Mouse (Mus musculus): ENCODE measurements around the gene Tti1. TPM values are rescaled to one million over a fixed set of nuclear protein-coding genes. Genes with fewer than 3 reads are reported as not detected.

The Tti1 gene
- polyA plus RNA-seq, 2 experiments, result 11.1 to 11.3 TPM

- DNase-seq (ENCODE audit: low read depth in 3 of 3, low spot score in 3 of 3) (no peak), ATAC-seq (ENCODE audit: insufficient read depth) (no peak)
- Histone ChIP-seq H3K4me3 (ENCODE audit: insufficient read depth in 1 of 2, low read depth in 2 of 2, low read length in 2 of 2) (no peak overlapping the region), H3K36me3 (replicated peaks; ENCODE audit: control insufficient read depth, insufficient read depth, low read depth) (no peaks in the 10 kb centered on the region), H3K27ac (no peak overlapping the region), H3K9ac (replicated peaks) (no peak overlapping the region), H3K27me3 (ENCODE audit: control insufficient read depth, insufficient read depth, low read length) (no peaks in the 10 kb centered on the region), H3K4me2 (ENCODE audit: low read depth) (no peak overlapping the region), H3K4me1 (replicated peaks; ENCODE audit: control insufficient read depth in 2 of 2, insufficient read depth in 2 of 2, low read length in 1 of 2) (no peaks in the 10 kb centered on the region), H3K9me3 (ENCODE audit: control insufficient read depth, low read length) (no peaks in the 10 kb centered on the region)
- WGBS (ENCODE audit: insufficient replicate concordance), result 65% methylated on average over 6 of the region's 6 CpGs
- no peak for TF ChIP-seq CTCF (IDR thresholded peaks at IDR 0.05; ENCODE audit: low read depth)
- no peak for TF ChIP-seq EP300 (IDR thresholded peaks at IDR 0.05; ENCODE audit: low read depth)
These were observed 42.0 kb downstream of the Tti1 start for GRCm38 (mm10) chr2:157986235-157986634.

DNA sequence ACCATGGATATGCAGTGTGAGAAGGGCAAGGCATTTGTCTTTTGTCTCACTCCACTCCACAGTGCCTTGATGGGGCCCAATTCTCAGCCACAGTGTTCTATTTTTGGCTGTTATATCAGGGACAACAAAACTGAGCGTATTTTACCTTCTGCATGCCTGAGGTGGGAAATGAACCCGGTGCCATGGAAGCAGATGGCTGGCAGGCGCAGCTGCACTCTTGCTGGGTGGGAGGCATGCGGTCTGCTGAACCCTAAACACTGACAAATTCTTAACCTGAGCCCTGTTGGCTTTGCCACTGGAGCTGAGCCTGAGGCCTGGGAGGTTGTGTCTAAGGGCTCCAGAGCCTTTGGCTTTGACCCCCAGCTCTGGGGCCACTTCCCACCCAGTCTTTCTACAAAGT, 42.6 kb downstream of the Tti1 start:
- H3K4me1 ChIP-seq (replicated peaks; ENCODE audit: control insufficient read depth in 2 of 2, insufficient read depth in 2 of 2, low read length in 1 of 2), result no peaks in the 10 kb centered on the region
- no peak for DNase-seq (ENCODE audit: low read depth in 3 of 3, low spot score in 3 of 3)
- TF ChIP-seq EP300 (IDR thresholded peaks at IDR 0.05; ENCODE audit: low read depth), result no peak
- no peak for TF ChIP-seq CTCF (IDR thresholded peaks at IDR 0.05; ENCODE audit: low read depth)
- H3K4me3 ChIP-seq (ENCODE audit: insufficient read depth in 1 of 2, low read depth in 2 of 2, low read length in 2 of 2), result no peak overlapping the region
- no peaks in the 10 kb centered on the region for H3K36me3 ChIP-seq (replicated peaks; ENCODE audit: control insufficient read depth, insufficient read depth, low read depth)
- no peak overlapping the region for H3K9ac ChIP-seq (replicated peaks)
- H3K9me3 ChIP-seq (ENCODE audit: control insufficient read depth, low read length), result no peaks in the 10 kb centered on the region
- H3K27ac ChIP-seq, result no peak overlapping the region
- H3K4me2 ChIP-seq (ENCODE audit: low read depth), result no peak overlapping the region
- ATAC-seq (ENCODE audit: insufficient read depth), result no peak
- 73% methylated on average over 4 of the region's 4 CpGs for WGBS (ENCODE audit: insufficient replicate concordance)
- no peaks in the 10 kb centered on the region for H3K27me3 ChIP-seq (ENCODE audit: control insufficient read depth, insufficient read depth, low read length)

DNA sequence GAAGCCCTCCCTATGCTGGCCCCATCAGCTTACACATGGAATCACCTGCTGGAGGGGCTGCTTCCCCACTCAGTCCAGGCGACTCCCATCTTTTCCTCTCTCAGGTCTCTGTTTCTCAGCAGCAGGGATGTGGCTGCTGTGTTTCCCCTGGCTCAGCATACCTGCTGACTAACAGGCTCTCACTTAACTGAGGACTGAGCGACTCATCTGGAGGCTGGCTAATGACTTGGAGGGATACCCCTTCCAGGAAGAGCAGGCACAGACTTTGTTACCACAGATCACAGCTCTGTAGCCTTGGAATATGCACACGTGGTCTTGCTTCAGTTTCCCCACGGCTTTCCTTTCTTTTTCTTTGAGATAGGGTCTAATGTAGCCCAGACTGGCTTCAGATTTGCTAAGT, 45.0 kb downstream of the Tti1 start:
- no peak for TF ChIP-seq EP300 (IDR thresholded peaks at IDR 0.05; ENCODE audit: low read depth)
- no peak for TF ChIP-seq CTCF (IDR thresholded peaks at IDR 0.05; ENCODE audit: low read depth)
- DNase-seq (ENCODE audit: low read depth in 3 of 3, low spot score in 3 of 3) (no peak), ATAC-seq (ENCODE audit: insufficient read depth) (no peak)
- H3K4me3 ChIP-seq (ENCODE audit: insufficient read depth in 1 of 2, low read depth in 2 of 2, low read length in 2 of 2), result no peak overlapping the region
- WGBS (ENCODE audit: insufficient replicate concordance), result 69% methylated on average over 4 of the region's 4 CpGs
- H3K4me1 ChIP-seq (replicated peaks; ENCODE audit: control insufficient read depth in 2 of 2, insufficient read depth in 2 of 2, low read length in 1 of 2), result no peaks in the 10 kb centered on the region
- no peaks in the 10 kb centered on the region for H3K9me3 ChIP-seq (ENCODE audit: control insufficient read depth, low read length)
- H3K27ac ChIP-seq, result no peak overlapping the region
- H3K4me2 ChIP-seq (ENCODE audit: low read depth), result no peak overlapping the region
- H3K36me3 ChIP-seq (replicated peaks; ENCODE audit: control insufficient read depth, insufficient read depth, low read depth), result no peaks in the 10 kb centered on the region
- no peak overlapping the region for H3K9ac ChIP-seq (replicated peaks)
- H3K27me3 ChIP-seq (ENCODE audit: control insufficient read depth, insufficient read depth, low read length), result no peaks in the 10 kb centered on the region

DNA sequence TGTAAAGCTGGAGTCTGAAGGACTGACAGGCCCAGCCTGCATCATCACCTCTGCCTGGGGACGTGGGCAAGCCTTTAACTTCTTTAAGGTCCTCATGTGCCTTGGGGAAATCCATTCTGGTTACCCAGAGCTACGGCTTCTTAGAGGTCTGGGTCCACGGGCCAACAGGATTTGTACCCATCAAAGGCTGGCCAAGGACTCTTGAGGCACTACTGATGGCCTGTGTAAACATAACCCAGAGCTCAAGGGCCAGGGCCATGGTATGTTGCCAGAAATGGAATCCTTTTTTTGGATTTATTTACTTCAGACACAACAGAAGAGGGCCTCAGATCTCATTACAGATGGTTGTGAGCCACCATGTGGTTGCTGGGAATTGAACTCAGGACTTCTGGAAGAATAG, 45.5 kb downstream of the Tti1 start:
- Histone ChIP-seq H3K4me3 (ENCODE audit: insufficient read depth in 1 of 2, low read depth in 2 of 2, low read length in 2 of 2) (no peak overlapping the region), H3K4me2 (ENCODE audit: low read depth) (no peak overlapping the region), H3K36me3 (replicated peaks; ENCODE audit: control insufficient read depth, insufficient read depth, low read depth) (no peaks in the 10 kb centered on the region), H3K9ac (replicated peaks) (no peak overlapping the region), H3K4me1 (replicated peaks; ENCODE audit: control insufficient read depth in 2 of 2, insufficient read depth in 2 of 2, low read length in 1 of 2) (no peaks in the 10 kb centered on the region), H3K27me3 (ENCODE audit: control insufficient read depth, insufficient read depth, low read length) (no peaks in the 10 kb centered on the region), H3K27ac (no peak overlapping the region), H3K9me3 (ENCODE audit: control insufficient read depth, low read length) (no peaks in the 10 kb centered on the region)
- no peak for ATAC-seq (ENCODE audit: insufficient read depth)
- 69% methylated on average over 3 of the region's 3 CpGs for WGBS (ENCODE audit: insufficient replicate concordance)
- no peak for DNase-seq (ENCODE audit: low read depth in 3 of 3, low spot score in 3 of 3)
- TF ChIP-seq EP300 (IDR thresholded peaks at IDR 0.05; ENCODE audit: low read depth) (no peak), CTCF (IDR thresholded peaks at IDR 0.05; ENCODE audit: low read depth) (no peak)

DNA sequence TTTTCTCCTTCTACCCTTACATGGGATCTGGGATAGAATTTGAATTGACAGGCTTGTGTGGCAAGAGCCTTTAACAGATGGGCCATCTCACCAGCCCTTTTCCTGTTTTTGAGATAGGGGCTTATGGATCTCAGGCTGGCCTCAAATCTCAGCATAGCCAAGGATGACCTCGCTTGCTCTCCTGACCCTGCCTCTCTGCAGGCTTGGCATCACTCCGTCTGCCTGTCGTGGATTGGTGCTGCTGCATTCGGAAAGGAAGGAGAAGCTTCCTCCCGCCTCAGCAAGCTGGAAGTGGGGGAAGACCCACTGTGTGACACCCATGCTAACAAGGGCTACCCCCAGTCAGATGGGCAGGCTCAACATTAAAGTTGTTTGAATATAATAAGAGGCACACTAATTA, 49.0 kb downstream of the Tti1 start:
- no peak overlapping the region for H3K27ac ChIP-seq
- peaks cover 21% of the 10 kb centered on the region for H3K27me3 ChIP-seq (ENCODE audit: control insufficient read depth, insufficient read depth, low read length)
- no peaks in the 10 kb centered on the region for H3K36me3 ChIP-seq (replicated peaks; ENCODE audit: control insufficient read depth, insufficient read depth, low read depth)
- no peaks in the 10 kb centered on the region for H3K9me3 ChIP-seq (ENCODE audit: control insufficient read depth, low read length)
- ATAC-seq (ENCODE audit: insufficient read depth) (no peak), DNase-seq (ENCODE audit: low read depth in 3 of 3, low spot score in 3 of 3) (no peak)
- no peak for TF ChIP-seq CTCF (IDR thresholded peaks at IDR 0.05; ENCODE audit: low read depth)
- H3K4me2 ChIP-seq (ENCODE audit: low read depth), result no peak overlapping the region
- 59% methylated on average over 5 of the region's 5 CpGs for whole genome bisulfite sequencing (ENCODE audit: insufficient replicate concordance)
- no peak overlapping the region for H3K4me3 ChIP-seq (ENCODE audit: insufficient read depth in 1 of 2, low read depth in 2 of 2, low read length in 2 of 2)
- no peaks in the 10 kb centered on the region for H3K4me1 ChIP-seq (replicated peaks; ENCODE audit: control insufficient read depth in 2 of 2, insufficient read depth in 2 of 2, low read length in 1 of 2)
- no peak overlapping the region for H3K9ac ChIP-seq (replicated peaks)

Measured in liver, embryonic 14.5 days (tissue).